Mouse (Mus musculus) lung, adult 18-20 months (tissue): ENCODE results near the gene Zfp607a.
A peak's percentile ranks its signal among the peaks of the same experiment; 100 is the strongest.
"Not testable (repeated sequence)": the region's sequence is repeated elsewhere in the genome, so short reads cannot be mapped to it uniquely, and the experiment has no call there.

ENCODE experiments used
- DNase-seq, 2 experiments: peaks; one replicate each; pipeline ENCODE4 v3.0.0; 2022; ENCODE audit warnings: mixed read lengths in 2 of 2

The Zfp607a gene

GRCm38 (mm10) chr7:27857227-27857626, at the start of gene Zfp607a:
TSS of gene Zfp607a (plus strand) at chr7:27857527.
- DNase-seq, result no peak

GRCm38 (mm10) chr7:27818526-27819110, 38.7 kb upstream of the Zfp607a start:
- DNase-seq, result no peak

GRCm38 (mm10) chr7:27822611-27823010, 34.7 kb upstream of the Zfp607a start:
- no peak for DNase-seq

DNA sequence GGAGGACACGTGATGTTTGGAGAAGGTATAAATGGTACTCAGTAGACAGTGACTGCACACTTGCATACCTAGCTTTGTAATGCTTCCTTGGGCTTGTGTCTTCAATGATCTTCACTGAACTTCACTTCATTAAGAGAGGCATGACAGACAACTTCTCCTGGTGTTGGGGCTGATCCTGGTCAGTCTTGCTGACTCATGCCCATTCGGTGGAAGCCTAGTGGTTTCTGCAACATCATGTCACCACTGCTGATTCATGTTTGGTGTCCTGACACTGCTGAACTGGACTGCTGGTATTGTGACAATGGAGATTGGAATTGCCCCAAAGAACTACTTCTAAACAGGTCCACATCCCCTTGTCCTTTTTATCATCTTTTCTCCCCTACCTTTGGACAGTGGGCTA, 23.2 kb upstream of the Zfp607a start:
- DNase-seq, result no peak

DNA sequence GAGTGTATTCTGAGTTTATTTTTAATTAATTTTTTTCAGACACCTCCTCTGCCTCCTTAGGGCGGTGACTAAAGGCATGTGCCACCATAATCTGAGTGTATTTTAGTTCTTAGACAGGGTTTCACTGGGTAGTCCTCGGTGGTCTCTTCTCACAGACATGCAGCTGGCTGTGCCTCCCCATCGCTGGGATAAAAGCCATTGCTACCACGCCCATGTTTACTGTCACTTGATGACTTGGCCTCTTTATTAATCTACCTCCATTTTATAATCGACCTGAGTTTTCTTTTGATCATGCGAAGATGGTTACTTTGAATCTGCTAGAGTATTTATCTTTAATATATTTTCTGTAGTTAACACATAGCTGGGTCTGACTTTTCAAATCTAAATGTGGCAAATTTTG, 19.4 kb upstream of the Zfp607a start:
- no peak for DNase-seq

DNA sequence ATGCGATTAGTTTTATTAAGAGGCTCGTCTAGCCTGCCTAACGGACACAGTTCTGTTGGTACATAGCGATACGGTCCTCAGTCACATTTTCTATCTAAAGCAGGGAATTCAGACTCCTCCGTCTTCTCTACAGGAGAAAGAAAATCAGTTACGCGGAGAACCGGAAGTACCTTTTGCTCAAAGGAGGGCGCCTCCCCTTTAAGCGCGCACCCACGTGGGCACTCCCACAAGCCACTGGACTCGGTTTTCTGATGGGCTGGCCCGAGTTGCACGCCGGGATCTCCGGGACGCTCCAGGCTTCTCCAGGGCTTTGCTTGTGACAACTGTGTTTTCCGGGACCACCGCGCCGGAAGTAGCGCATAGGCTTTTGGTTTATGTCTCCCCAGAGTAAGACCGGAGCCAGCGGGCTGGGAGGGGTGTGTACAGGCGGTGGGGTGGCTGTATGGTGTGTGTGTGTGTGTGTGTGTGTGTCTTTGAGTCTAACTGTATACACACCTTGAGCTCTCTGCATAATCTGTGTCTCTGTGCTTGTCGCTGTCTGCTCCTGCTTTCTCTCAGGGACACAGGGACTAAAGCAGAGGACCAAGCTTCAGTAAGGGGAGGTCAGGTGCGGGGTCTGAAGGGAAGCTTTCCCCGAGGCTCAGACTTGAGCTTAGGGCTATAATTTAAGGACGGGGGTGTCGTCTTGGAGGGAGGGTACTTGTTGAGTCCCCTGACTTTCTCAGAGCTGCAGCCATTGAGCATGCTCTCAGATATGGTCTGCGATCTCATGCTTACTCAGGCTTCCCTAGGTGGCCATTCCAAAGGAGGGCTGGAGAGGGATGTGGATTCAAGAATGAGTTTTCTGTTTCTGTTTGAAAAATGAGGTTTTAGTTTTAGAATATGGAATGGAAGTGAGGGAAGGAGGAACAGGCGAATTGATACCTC, 18.7 kb upstream of the Zfp607a start, which contains the start of gene Zfp59:
Gene Zfp59 (plus strand): TSS at position 285 of the 927 bp plus-strand sequence.
- DNase-seq, result peak; percentile 90 to 92

DNA sequence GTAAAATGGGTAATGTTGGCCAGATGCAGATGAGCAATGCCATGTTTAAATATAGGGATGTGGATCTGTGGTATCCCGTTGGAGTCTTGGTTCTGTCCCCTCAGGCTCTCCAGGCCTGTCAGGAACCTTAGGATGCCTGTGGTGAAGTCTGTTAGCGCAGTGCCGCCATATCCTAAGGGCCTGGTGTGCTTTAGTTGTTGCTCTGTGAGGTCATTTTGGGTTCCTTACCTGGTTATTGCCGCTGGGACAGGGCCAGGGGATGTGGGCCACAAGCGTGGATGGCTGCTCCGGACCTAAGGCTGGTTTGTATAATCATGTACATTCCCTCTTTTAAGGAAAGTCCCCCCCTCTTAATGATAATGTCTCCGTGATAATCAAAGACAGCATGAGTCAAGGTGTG, 17.7 kb upstream of the Zfp607a start:
- no peak for DNase-seq

GRCm38 (mm10) chr7:27840104-27840503, 17.2 kb upstream of the Zfp607a start:
- no peak for DNase-seq

- DNase-seq, result no peak
These were observed 2.2 kb downstream of the Zfp607a start for GRCm38 (mm10) chr7:27859301-27860251.

- peak; percentile 82 to 87 for DNase-seq
These were observed 3.3 kb downstream of the Zfp607a start for GRCm38 (mm10) chr7:27860396-27861235.

GRCm38 (mm10) chr7:27862578-27862977, 5.3 kb downstream of the Zfp607a start:
- DNase-seq, result not testable (repeated sequence)

DNA sequence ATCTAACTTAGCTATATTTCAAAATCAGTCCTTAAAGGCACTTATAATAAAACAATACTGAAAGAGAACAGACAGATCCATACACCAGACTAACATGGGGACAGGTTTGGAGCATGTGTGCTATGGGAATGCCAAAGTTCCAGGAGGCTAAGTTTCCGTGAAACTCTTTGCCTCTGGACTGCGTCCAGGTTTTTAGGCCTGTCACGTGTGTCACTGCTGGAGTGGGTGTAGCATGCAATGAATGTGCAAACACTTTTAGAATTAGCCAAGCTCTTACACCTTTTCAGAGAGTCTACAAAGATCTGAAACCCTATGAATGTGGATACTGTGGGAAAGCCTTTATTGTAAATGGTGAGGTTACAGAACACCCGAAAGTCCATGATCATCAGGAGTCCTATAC, 24.4 kb downstream of the Zfp607a start:
- peak; percentile 66 to 72 for DNase-seq

DNA sequence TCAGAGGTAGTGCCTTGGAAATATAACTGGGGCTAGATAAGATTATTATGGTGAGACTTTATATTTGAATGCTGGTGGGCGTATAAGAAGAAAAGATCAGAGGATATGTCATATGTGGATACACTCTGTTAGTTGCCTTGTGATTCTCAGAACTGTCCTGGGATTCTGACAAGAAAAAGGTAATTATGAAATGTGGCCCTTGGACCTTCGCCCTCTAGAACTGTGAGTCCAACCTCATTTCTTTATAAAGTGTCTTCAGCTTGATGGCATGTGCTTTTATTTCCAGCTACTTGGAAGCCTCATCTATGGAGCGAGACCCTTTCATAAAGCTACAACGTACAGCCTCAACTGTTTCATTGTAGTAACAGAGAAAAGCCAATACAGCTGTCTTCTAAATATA, 43.3 kb downstream of the Zfp607a start:
- DNase-seq, result no peak

DNA sequence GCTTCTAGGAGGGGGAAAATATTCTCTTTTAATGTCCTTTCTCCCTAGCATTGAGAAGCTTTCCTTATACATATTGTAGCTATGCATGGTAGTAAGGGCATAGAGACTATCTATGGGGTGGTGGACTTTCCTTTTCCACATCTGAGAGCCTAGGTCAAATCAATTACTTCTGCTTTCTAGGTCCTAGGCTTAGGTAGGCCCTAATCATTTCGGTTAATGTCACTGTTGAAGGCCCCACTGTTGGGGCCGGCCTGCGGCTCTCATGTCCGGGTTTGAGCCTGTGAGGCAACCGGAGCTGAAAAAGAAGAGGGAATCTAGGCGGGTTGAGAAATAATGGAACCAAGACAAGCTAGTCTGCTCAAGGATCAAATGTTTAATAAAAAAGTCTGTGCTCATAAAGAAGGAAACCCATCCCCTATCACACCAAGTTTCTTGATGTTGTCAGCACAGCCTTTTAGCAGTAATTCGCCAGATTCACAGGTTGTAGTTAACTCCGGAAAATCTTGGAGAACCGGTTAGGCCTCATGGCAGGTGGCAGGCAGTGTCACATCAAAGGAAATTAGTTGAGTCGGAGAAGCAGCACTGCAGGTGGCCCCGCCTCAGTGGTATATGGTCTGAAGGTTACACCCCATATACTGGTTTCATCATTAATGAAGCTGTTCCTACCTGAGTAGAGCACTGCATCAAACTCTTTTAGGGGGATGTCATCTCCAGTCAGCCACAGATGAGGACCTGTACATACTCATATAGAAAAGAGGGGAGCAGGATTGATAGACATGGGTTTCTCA, 47.9 kb downstream of the Zfp607a start:
- no peak for DNase-seq

DNA sequence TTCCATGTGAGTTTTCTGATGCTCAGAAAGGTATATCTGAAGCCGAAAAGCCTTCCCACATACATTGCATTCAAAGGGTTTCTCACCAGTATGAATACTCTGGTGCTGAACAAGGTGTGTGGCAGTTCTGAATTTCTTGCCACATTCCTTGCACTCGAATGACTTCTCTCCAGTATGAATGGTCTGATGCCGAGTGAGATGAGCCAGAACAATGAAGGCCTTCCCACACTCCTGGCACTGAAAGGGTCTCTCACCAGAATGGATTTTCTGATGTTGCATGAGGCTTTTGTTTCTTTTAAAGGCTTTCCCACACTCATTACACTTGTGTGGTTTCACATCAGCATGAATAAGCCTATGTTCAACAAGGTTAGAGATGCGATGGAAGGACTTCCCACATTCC, 53.6 kb downstream of the Zfp607a start:
- not testable (repeated sequence) for DNase-seq

GRCm38 (mm10) chr7:27927041-27927440, 69.7 kb downstream of the Zfp607a start:
- DNase-seq, result not testable (repeated sequence)

DNA sequence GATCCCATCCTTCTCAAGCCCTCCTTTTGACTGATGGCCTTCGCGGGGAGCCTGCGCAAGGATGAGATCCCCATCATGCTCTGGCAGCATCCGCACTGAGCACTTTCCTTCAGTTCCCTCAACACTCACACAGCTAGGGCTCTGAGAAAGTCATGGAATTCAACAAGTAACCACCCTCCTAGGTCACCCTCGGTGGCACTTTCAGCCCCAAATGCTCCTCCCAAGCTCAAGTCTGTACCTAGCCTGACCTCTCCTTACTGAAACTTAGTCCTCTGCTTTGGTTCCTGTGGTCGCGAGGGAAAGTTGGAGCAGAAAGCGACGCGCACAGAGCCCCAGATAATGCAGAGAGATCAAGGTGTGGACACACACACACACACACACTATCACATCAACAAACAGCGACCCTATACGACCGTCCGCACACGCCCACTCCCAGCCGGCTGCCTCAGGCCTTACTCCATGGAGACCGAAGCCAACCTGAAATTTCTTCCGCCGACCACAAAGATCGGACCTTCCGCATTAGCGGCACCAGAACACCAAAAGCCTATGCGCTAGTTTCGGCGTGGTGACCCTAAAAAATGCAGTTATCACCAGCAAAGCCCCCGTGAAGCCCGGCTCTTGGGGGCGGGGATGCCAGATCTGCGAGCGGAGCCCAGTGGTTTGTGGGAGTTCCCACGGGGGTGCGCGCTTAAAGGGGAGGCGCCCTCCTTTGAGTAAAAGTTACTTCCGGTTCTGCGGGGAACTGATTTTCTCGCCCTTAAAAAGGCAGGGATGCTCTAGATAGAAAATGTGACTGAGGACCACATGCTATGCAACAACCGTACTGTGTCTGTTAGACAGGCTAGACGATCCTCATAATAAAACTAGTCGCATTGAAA, 71.7 kb downstream of the Zfp607a start, which contains the start of gene Zfp974:
Gene Zfp974 (minus strand): TSS at position 643 of the 878 bp plus-strand sequence.
- peak; percentile 39 to 51 for DNase-seq
